Mouse (Mus musculus): ENCODE results near the gene Dok7.

Dok7 gene

DNA sequence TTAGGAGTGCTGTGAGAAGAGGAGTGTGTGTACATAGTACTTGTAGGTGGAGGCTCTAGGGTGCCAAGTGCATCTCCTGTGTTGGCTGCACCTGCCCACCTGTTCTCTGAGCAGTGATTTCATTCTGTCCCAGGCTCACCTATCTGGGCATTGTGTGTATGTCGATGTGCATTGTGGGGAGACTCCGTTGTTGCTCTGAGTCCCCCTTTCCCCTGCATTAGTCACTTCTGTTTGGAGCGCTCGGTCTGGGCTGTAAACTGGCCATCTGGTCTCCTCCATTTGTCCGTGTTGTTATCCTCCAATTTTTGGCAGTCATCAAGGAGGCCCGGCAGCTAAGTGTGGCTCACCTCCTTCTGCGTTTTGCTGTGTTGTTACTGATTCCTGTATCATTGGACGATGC lies 63.5 kb downstream of the Dok7 start:
- DNase-seq, result no peak

DNA sequence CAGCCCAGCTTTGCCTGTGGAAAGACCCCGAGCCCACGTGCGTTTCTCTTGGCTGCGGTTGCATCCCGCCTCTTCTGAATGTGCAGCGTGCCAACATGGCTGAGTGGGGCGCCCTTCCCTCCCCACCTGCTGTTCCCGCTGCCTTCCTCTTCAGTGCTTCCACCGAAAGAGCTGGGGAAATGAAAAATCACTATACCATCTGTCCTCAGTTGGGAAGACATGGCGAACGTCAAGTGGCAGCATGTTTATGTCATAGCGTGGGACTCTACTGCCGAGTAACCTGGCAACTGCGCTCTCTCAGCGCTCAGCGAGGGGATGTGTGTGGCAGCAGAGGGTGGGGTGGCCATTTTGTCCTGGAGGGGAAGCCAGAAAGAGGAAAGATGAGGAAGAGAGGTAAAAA lies 72.6 kb downstream of the Dok7 start:
- DNase-seq, result peak; percentile 55

DNA sequence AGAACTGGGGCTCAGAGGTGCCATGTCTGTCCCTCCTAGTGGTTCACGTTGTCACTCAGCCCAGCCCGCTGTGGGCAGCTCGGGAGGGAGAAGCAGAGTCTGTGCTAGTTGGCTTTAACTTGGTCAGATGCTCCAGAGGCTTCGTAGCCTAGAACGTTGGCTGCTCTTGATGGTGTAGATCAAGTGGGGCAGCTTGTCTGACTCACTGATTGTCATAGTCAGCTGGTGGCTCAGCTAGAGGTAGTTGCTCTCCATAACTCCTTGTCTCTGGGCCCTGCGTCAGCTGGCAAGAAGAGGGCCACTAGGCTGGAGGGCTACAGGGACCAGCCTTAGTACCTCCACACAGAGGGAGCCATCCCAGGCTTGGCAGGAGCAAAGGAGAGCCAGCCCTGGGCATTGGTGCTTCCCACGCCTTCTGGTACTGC lies 73.2 kb downstream of the Dok7 start:
- no peak for DNase-seq

DNA sequence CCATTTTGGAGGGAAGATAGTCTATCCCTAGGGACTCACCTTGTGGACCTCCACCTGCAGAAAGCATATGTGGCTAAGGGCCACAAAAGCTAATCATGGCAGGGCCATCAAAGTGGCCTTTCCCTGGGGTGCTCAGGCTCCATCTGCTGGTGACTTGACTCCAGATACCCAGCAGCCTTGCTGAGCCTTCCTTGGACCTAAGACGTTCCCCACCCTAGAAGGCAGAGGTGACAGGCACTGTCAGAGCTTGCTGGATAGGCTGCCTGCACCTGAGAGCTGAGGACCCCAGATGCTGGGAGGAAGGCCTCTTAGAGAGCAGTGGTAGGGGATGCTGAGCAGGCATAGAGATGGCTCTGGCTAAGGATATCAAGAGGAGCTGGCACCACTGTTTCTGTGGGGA lies 74.7 kb downstream of the Dok7 start:
- DNase-seq, result no peak

DNA sequence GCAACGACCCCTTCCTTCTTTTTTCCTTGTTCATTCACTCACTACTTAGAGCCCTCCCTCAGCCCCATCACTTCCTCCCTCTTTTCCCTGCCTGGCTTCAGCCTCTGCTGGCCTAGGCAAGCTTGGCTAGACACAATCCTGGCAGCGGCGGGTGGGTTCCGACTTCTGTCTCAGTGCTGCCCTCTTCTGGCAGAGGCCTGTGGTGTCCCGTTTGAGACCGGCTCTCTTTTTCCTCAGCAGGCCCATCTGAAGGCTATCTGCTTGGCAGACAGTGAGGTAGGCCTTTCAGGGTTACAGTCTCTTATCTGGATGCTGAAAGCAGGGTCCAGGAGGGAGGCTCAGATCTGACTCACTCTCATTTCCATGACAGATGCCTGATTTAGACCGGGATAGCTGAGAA lies 75.2 kb downstream of the Dok7 start:
- peak; percentile 87 for DNase-seq

DNA sequence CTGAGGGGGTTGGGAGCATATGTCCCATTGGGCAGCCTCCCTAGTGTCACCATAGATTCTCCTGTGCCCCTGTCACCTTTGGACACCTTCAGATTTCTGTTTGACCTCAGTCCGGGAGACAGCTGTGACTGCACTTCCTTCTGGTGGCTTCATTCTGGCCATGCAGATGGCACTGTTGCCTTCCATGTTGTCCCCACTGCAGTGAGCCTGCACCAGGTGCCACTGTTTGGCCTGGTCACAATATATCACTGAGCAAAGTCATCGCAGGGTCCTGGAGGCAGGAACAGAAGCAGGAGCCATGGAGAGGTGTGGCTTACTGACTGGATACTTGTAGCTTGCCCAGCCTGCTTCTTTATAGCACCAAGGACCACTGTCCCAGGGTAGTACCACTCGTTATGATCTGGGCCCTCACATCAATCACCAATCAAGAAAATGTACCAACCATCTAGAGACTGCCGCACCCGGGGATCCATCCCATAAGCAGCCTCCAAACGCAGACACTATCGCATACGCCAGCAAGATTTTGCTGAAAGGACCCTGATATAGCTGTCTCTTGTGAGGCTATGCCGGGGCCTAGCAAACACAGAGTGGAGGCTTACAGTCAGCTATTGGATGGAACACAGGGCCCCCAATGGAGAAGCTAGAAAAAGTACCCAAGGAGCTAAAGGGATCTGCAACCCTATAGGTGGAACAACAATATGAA lies 75.9 kb downstream of the Dok7 start:
- DNase-seq, result no peak

DNA sequence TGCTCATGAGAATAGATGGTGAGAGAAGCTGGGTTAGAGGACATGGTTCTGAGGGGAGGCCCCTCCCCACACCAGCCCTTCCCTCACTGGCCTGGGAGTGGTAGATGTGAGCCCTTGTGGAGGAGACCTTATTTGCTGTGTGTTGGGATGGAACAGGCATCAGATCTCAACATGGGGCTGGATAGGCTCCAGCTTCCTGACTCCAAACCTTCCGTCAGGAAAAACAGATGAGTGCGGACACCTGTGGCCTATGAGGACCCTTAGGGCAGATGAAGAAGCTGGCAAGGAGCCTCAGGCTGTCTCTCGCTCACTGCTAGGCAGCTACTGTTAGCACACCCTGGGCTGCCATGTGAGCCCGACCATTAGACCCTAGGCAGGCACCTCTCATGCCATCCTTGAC lies 76.9 kb downstream of the Dok7 start:
- no peak for DNase-seq

DNA sequence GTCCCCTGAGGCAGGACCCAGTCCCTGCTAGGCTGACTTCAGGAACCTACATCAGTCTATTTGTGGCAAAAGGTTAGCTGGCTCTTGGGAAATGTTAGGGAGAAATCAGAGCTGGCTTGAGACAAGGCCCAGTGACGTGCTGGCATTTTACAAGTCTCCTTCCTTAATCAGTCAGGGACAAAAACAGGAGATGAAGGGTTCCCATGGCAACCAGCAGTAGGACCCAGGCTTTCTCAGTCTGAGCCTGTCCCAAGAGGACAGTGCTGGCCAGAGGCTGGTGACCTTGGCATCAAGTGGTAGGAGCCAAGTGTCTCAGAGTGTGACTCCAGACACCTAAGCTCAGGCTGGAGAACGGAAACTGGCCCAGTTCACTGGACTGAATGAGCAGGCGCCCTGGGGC lies 77.7 kb downstream of the Dok7 start:
- no peak for DNase-seq

DNA sequence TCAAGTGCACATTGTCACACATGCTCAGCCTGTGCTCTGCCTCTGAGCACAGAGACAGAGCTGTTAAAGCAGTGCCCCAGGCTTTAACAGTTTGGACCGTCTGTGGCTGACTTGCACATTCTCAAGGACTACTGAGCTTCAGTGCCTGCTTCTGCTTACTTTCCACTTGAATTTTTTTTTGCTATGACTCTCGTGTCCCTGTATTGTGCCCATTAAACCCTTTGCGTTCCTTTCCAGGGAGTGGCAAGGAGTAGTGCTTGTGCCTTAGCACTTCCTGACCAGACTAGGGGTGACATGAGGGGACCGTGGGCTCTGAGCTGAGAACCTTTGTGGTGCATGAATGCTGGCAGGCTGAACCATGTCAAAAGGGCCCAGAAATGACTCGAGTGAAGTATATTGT lies 79.3 kb downstream of the Dok7 start:
- DNase-seq, result no peak

Data from right cerebral cortex, postnatal 14 days (tissue).